Mouse (Mus musculus) forebrain, embryonic 11.5 days (tissue): ENCODE measurements around the gene Cblb. TPM values are rescaled to one million over a fixed set of nuclear protein-coding genes. Genes with fewer than 3 reads are reported as not detected.

Experiments used
- ATAC-seq: fragments of 200-750 bp; cut with Nextera tagmentation; replicated peaks from 2 replicates; pipeline ENCODE4 v1.8.0; 2017; ENCODE audit warnings: moderate TSS enrichment; ENCODE audit not compliant: low FRiP score
- DNase-seq: peaks from one replicate; pipeline ENCODE4 v3.0.0-alpha.2; 2017; ENCODE audit warnings: low spot score
- H3K27ac ChIP-seq: fragments of 300-500 bp; sonication (generic); 2 replicates; pipeline ENCODE4 v1.5.1; 2014; ENCODE audit warnings: low read depth, low read length
- H3K27me3 ChIP-seq: fragments of 300-500 bp; sonication (generic); 2 replicates; pipeline ENCODE4 v1.6.1; 2014; ENCODE audit warnings: mild to moderate bottlenecking, low read length, mixed read lengths; ENCODE audit not compliant: control insufficient read depth, insufficient read depth
- H3K36me3 ChIP-seq: fragments of 300-500 bp; sonication (generic); 2 replicates; pipeline ENCODE4 v1.6.1; 2014; ENCODE audit warnings: mild to moderate bottlenecking, low read length, moderate library complexity, mixed read lengths; ENCODE audit not compliant: control insufficient read depth, insufficient read depth
- H3K4me1 ChIP-seq: fragments of 300-500 bp; sonication (generic); replicated peaks from 2 replicates; pipeline ENCODE4 v1.6.1; 2014; ENCODE audit warnings: low read length, mixed read lengths; ENCODE audit not compliant: control insufficient read depth, insufficient read depth
- H3K4me2 ChIP-seq: fragments of 300-500 bp; sonication (generic); 2 replicates; pipeline ENCODE4 v1.6.1; 2014; ENCODE audit warnings: low read depth, mild to moderate bottlenecking, low read length, moderate library complexity, mixed read lengths; ENCODE audit not compliant: severe bottlenecking
- H3K4me3 ChIP-seq: fragments of 300-500 bp; sonication (generic); 2 replicates; pipeline ENCODE4 v1.5.1; 2014; ENCODE audit warnings: low read depth, low read length
- H3K9ac ChIP-seq: fragments of 300-500 bp; sonication (generic); 2 replicates; pipeline ENCODE4 v1.6.1; 2014; ENCODE audit warnings: low read length
- H3K9me3 ChIP-seq: fragments of 300-500 bp; sonication (generic); 2 replicates; pipeline ENCODE4 v1.6.1; 2016; ENCODE audit warnings: low read length, mixed read lengths; ENCODE audit not compliant: control insufficient read depth
- WGBS: fragments of 180-500 bp; shearing (Covaris S2); extraction: QIAGEN DNeasy Blood & Tissue Kit; methylation state at CpG from one replicate; pipeline ENCODE4 v1.1.7; 2014; 5-methylcytosine and 5-hydroxymethylcytosine counted together
- polyA plus RNA-seq: library from polyadenylated mRNA; unstranded; fragments of >200 nt; fragmentation: Nextera tagmentation; extraction: Ambion mirVana; gene quantifications from 2 replicates; pipeline ENCODE4 v1.2.1, GENCODE M21; 2014

Gene Cblb
- polyA plus RNA-seq, 1 experiment from 2014 or later: 42.9 TPM

- DNase-seq (no peak), ATAC-seq (no peak)
- 85% methylated on average over 3 of the region's 3 CpGs for WGBS
- H3K27ac ChIP-seq: no peak overlapping the region
- H3K9ac ChIP-seq: no peak overlapping the region
- no peaks in the 10 kb centered on the region for H3K9me3 ChIP-seq
- no peaks in the 10 kb centered on the region for H3K4me1 ChIP-seq
- H3K27me3 ChIP-seq: no peaks in the 10 kb centered on the region
- no peaks in the 10 kb centered on the region for H3K36me3 ChIP-seq
- no peak overlapping the region for H3K4me2 ChIP-seq
- H3K4me3 ChIP-seq: no peak overlapping the region
Observed at GRCm38 (mm10) chr16:52081756-52082155, 50.7 kb downstream of the Cblb start.

- no peak for ATAC-seq
- H3K4me1 ChIP-seq: no peaks in the 10 kb centered on the region
- H3K36me3 ChIP-seq: no peaks in the 10 kb centered on the region
- H3K27me3 ChIP-seq: no peaks in the 10 kb centered on the region
- H3K9me3 ChIP-seq: no peaks in the 10 kb centered on the region
- no peak overlapping the region for H3K27ac ChIP-seq
- H3K4me3 ChIP-seq: no peak overlapping the region
- no peak for DNase-seq
- WGBS: 91% methylated on average over 9 of the region's 9 CpGs
- H3K9ac ChIP-seq: no peak overlapping the region
- no peak overlapping the region for H3K4me2 ChIP-seq
Observed at GRCm38 (mm10) chr16:52086793-52087450, 55.9 kb downstream of the Cblb start.

- no peak overlapping the region for H3K9ac ChIP-seq
- H3K4me3 ChIP-seq: no peak overlapping the region
- no peaks in the 10 kb centered on the region for H3K4me1 ChIP-seq
- H3K27me3 ChIP-seq: no peaks in the 10 kb centered on the region
- no peaks in the 10 kb centered on the region for H3K9me3 ChIP-seq
- 93% methylated on average over 4 of the region's 4 CpGs for WGBS
- H3K36me3 ChIP-seq: no peaks in the 10 kb centered on the region
- H3K27ac ChIP-seq: no peak overlapping the region
- DNase-seq (no peak), ATAC-seq (no peak)
- H3K4me2 ChIP-seq: no peak overlapping the region
Observed at GRCm38 (mm10) chr16:52089354-52089753, 58.3 kb downstream of the Cblb start.

GRCm38 (mm10) chr16:52090899-52091298 lies 59.9 kb downstream of the Cblb start:
- no peak for ATAC-seq
- WGBS: 76% methylated on average over 6 of the region's 6 CpGs
- Histone ChIP-seq H3K4me1 (no peaks in the 10 kb centered on the region), H3K36me3 (no peaks in the 10 kb centered on the region), H3K9ac (no peak overlapping the region), H3K4me3 (no peak overlapping the region), H3K27me3 (no peaks in the 10 kb centered on the region), H3K27ac (no peak overlapping the region), H3K9me3 (no peaks in the 10 kb centered on the region), H3K4me2 (no peak overlapping the region)
- DNase-seq: no peak

- no peaks in the 10 kb centered on the region for H3K27me3 ChIP-seq
- no peak overlapping the region for H3K9ac ChIP-seq
- H3K36me3 ChIP-seq: no peaks in the 10 kb centered on the region
- 84% methylated on average over 9 of the region's 9 CpGs for WGBS
- no peaks in the 10 kb centered on the region for H3K4me1 ChIP-seq
- no peak overlapping the region for H3K4me2 ChIP-seq
- no peak for DNase-seq
- H3K9me3 ChIP-seq: no peaks in the 10 kb centered on the region
- no peak overlapping the region for H3K4me3 ChIP-seq
- no peak for ATAC-seq
- H3K27ac ChIP-seq: no peak overlapping the region
Observed at GRCm38 (mm10) chr16:52093325-52094253, 62.6 kb downstream of the Cblb start.

GRCm38 (mm10) chr16:52094735-52095459 lies 63.9 kb downstream of the Cblb start:
- no peaks in the 10 kb centered on the region for H3K4me1 ChIP-seq
- no peak overlapping the region for H3K9ac ChIP-seq
- H3K4me2 ChIP-seq: no peak overlapping the region
- DNase-seq (no peak), ATAC-seq (no peak)
- no peaks in the 10 kb centered on the region for H3K36me3 ChIP-seq
- no peak overlapping the region for H3K4me3 ChIP-seq
- no peak overlapping the region for H3K27ac ChIP-seq
- no peaks in the 10 kb centered on the region for H3K27me3 ChIP-seq
- 94% methylated on average over 10 of the region's 10 CpGs for WGBS
- no peaks in the 10 kb centered on the region for H3K9me3 ChIP-seq

GRCm38 (mm10) chr16:52095643-52096042 lies 64.6 kb downstream of the Cblb start:
- ATAC-seq (no peak), DNase-seq (no peak)
- no peak overlapping the region for H3K4me3 ChIP-seq
- no peaks in the 10 kb centered on the region for H3K4me1 ChIP-seq
- H3K36me3 ChIP-seq: no peaks in the 10 kb centered on the region; the same call in 1 of the 2 replicates
- H3K27me3 ChIP-seq: no peaks in the 10 kb centered on the region
- H3K9me3 ChIP-seq: no peaks in the 10 kb centered on the region
- H3K4me2 ChIP-seq: no peak overlapping the region
- H3K27ac ChIP-seq: no peak overlapping the region
- 93% methylated on average over 3 of the region's 3 CpGs for WGBS
- no peak overlapping the region for H3K9ac ChIP-seq

- DNase-seq (no peak), ATAC-seq (no peak)
- Histone ChIP-seq H3K9ac (no peak overlapping the region), H3K9me3 (no peaks in the 10 kb centered on the region), H3K4me3 (no peak overlapping the region), H3K27me3 (no peaks in the 10 kb centered on the region), H3K4me1 (no peaks in the 10 kb centered on the region), H3K27ac (no peak overlapping the region), H3K4me2 (no peak overlapping the region), H3K36me3 (no peaks in the 10 kb centered on the region; the same call in 1 of the 2 replicates)
- 91% methylated on average over 6 of the region's 6 CpGs for WGBS
Observed at GRCm38 (mm10) chr16:52100466-52100865, 69.4 kb downstream of the Cblb start.
